Mouse (Mus musculus) cerebellum, adult 11 months (tissue): ENCODE measurements around the gene Tuba3b.
A peak's percentile ranks its signal among the peaks of the same experiment; 100 is the strongest.

ENCODE experiments used
- DNase-seq: peaks from one replicate; pipeline ENCODE4 v3.0.0; 2022

Tuba3b gene

GRCm38 (mm10) chr6:145608693-145609092 lies 6.9 kb upstream of the Tuba3b start:
- DNase-seq: no peak

- no peak for DNase-seq
These were observed 4.7 kb upstream of the Tuba3b start for GRCm38 (mm10) chr6:145610901-145611300.

GRCm38 (mm10) chr6:145612611-145613010 lies 2.9 kb upstream of the Tuba3b start:
- DNase-seq: peak; percentile 54

GRCm38 (mm10) chr6:145614219-145614618 lies 1.3 kb upstream of the Tuba3b start, which contains the start of gene Lmntd1:
TSS of gene Lmntd1 (minus strand) at chr6:145614319.
- no peak for DNase-seq

- DNase-seq: no peak
These were observed 1.1 kb downstream of the Tuba3b start for GRCm38 (mm10) chr6:145616402-145617229.

- no peak for DNase-seq
These were observed 7.6 kb downstream of the Tuba3b start for GRCm38 (mm10) chr6:145623141-145623540.

GRCm38 (mm10) chr6:145630269-145630668 lies 14.7 kb downstream of the Tuba3b start:
- no peak for DNase-seq

GRCm38 (mm10) chr6:145634454-145634853 lies 18.9 kb downstream of the Tuba3b start:
- DNase-seq: no peak

- DNase-seq: no peak
These were observed 21.1 kb downstream of the Tuba3b start for GRCm38 (mm10) chr6:145636682-145637081.

GRCm38 (mm10) chr6:145638248-145638647 lies 22.7 kb downstream of the Tuba3b start:
- no peak for DNase-seq

- no peak for DNase-seq
These were observed 25.5 kb downstream of the Tuba3b start for GRCm38 (mm10) chr6:145640971-145641506.

- no peak for DNase-seq
These were observed 36.4 kb downstream of the Tuba3b start for GRCm38 (mm10) chr6:145651976-145652375.

- no peak for DNase-seq
These were observed 37.4 kb downstream of the Tuba3b start for GRCm38 (mm10) chr6:145652986-145653385.

- DNase-seq: no peak
These were observed 38.1 kb downstream of the Tuba3b start for GRCm38 (mm10) chr6:145653626-145654025.

GRCm38 (mm10) chr6:145654062-145654836 lies 38.7 kb downstream of the Tuba3b start:
- DNase-seq: no peak

GRCm38 (mm10) chr6:145655678-145656077 lies 40.1 kb downstream of the Tuba3b start:
- no peak for DNase-seq

GRCm38 (mm10) chr6:145656740-145657591 lies 41.4 kb downstream of the Tuba3b start:
- no peak for DNase-seq

- DNase-seq: no peak
These were observed 43.6 kb downstream of the Tuba3b start for GRCm38 (mm10) chr6:145659116-145659515.

- DNase-seq: no peak
These were observed 45.4 kb downstream of the Tuba3b start for GRCm38 (mm10) chr6:145660943-145661342.

- no peak for DNase-seq
These were observed 48.7 kb downstream of the Tuba3b start for GRCm38 (mm10) chr6:145664208-145664607.

GRCm38 (mm10) chr6:145665751-145666150 lies 50.2 kb downstream of the Tuba3b start:
- DNase-seq: no peak

- DNase-seq: no peak
These were observed 52.1 kb downstream of the Tuba3b start for GRCm38 (mm10) chr6:145667654-145668053.
